Mouse (Mus musculus): ENCODE measurements at regions not wholly inside any gene's neighbourhood (a gene's known extent, or its start where the extent isn't known, plus 50 kb on each side); places are given as distances from the start of the nearest gene placed in this dataset.
"Not testable (repeated sequence)": the region's sequence is repeated elsewhere in the genome, so short reads cannot be mapped to it uniquely, and the experiment has no call there.

DNA sequence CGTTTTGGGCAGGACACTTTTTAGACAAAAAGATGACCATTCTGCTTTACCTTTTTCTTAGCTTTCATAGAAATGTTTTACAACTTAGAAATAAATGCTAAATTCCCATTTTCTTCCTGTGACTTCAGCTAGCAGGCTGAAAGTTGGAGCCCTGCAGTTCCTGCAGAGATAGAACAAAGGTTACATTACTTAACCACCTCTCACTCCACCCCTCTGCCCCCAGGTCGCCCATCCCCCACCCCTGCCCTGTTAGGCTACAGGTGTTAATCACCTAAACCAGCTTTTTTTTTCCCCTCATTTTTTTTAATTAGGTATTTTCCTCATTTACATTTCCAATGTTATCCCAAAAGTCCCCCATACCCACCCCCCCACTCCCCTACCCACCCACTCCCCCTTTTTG, 498.1 kb upstream of the N6amt1 start:
- Histone ChIP-seq H3K36me3 (replicated peaks) (no peaks in the 10 kb centered on the region), H3K4me2 (no peak overlapping the region), H3K9ac (no peak overlapping the region), H3K4me3 (replicated peaks) (no peak overlapping the region), H3K4me1 (no peaks in the 10 kb centered on the region), H3K27ac (no peak overlapping the region), H3K9me3 (no peaks in the 10 kb centered on the region), H3K27me3 (no peaks in the 10 kb centered on the region)
- ATAC-seq (ENCODE audit: low FRiP score), result no peak
- 58% methylated on average over 2 of the region's 2 CpGs for WGBS

DNA sequence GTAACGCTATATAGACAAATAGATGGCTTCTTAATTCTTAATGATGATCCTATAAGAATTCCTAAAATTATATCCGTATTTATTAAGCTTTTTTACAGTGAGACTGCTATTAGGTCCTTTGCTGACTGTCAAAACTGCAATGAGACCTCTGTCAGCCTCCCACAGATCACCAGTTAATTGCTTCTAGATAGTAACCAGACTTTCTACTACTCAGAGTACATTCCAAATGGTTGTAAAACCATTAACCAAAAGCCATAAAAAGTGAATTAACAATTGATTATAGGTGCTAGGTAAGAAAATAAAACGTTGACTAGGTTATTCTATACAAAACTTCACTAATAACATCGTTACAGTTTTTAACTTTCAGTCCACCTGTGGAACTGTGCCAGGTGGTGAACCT, 498.7 kb upstream of the N6amt1 start:
- H3K9me3 ChIP-seq, result no peaks in the 10 kb centered on the region
- no peaks in the 10 kb centered on the region for H3K36me3 ChIP-seq (replicated peaks)
- H3K9ac ChIP-seq, result no peak overlapping the region
- no peaks in the 10 kb centered on the region for H3K27me3 ChIP-seq
- WGBS, result 77% methylated on average over 4 of the region's 4 CpGs
- H3K27ac ChIP-seq, result no peak overlapping the region
- no peaks in the 10 kb centered on the region for H3K4me1 ChIP-seq
- no peak for ATAC-seq (ENCODE audit: low FRiP score)
- no peak overlapping the region for H3K4me2 ChIP-seq
- no peak overlapping the region for H3K4me3 ChIP-seq (replicated peaks)

DNA sequence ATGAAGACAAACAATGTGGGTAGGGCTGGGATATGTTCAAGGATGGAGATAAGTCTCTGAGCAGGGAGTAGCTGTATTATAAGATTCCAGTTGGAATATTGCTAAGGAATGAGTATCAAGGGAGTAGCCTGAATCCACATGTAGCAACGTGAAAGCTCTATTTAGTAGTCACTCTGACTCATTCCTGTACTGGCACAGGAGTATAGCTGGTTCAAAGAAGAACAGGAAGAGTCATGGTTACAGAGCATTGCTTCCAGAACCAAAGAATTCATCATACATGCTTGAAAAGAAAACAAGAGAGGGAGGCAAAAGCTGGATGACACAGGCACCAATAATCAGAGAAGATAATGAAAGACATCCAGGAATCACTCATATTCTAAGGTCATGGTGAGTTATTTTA, 500.6 kb upstream of the N6amt1 start:
- H3K9ac ChIP-seq, result no peak overlapping the region
- no peak for ATAC-seq (ENCODE audit: low FRiP score)
- 75% methylated on average over 1 of the region's 1 CpGs for WGBS
- no peaks in the 10 kb centered on the region for H3K36me3 ChIP-seq (replicated peaks)
- no peak overlapping the region for H3K27ac ChIP-seq
- no peaks in the 10 kb centered on the region for H3K9me3 ChIP-seq
- H3K27me3 ChIP-seq, result no peaks in the 10 kb centered on the region
- H3K4me1 ChIP-seq, result no peaks in the 10 kb centered on the region
- no peak overlapping the region for H3K4me2 ChIP-seq
- no peak overlapping the region for H3K4me3 ChIP-seq (replicated peaks)

GRCm38 (mm10) chr16:86838457-86839337, 515.3 kb upstream of the N6amt1 start:
- no peaks in the 10 kb centered on the region for H3K9me3 ChIP-seq
- H3K9ac ChIP-seq, result no peak overlapping the region
- no peak overlapping the region for H3K4me2 ChIP-seq
- ATAC-seq (ENCODE audit: low FRiP score), result no peak
- H3K27ac ChIP-seq, result no peak overlapping the region
- WGBS, result 39% methylated on average over 6 of the region's 6 CpGs
- H3K36me3 ChIP-seq (replicated peaks), result no peaks in the 10 kb centered on the region
- no peaks in the 10 kb centered on the region for H3K4me1 ChIP-seq
- H3K4me3 ChIP-seq (replicated peaks), result no peak overlapping the region
- no peaks in the 10 kb centered on the region for H3K27me3 ChIP-seq

DNA sequence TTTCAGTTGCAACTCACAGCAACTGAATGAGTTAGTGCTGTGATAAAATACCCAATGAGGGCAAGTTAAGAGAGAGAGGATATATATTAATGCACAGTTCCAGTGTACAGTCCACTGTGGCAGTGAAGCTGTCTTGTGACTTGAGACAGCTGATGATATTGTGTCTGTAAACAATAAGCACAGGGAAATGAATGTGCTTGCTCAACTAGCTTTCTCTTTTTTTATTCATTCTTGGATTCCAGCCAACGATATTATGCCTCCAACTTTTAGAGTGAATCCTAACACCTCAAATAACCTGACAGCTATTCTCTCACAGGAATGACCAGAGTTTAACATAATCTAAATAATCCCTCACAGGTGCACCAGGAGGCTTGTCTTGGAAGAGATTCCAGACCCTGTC, 526.3 kb upstream of the N6amt1 start:
- ATAC-seq (ENCODE audit: low FRiP score), result no peak
- no peak overlapping the region for H3K4me2 ChIP-seq
- H3K27ac ChIP-seq, result no peak overlapping the region
- no peaks in the 10 kb centered on the region for H3K9me3 ChIP-seq
- no peaks in the 10 kb centered on the region for H3K36me3 ChIP-seq (replicated peaks)
- H3K27me3 ChIP-seq, result no peaks in the 10 kb centered on the region
- H3K4me1 ChIP-seq, result no peaks in the 10 kb centered on the region
- no peak overlapping the region for H3K4me3 ChIP-seq (replicated peaks)
- WGBS, result 63% methylated on average over 1 of the region's 1 CpGs
- no peak overlapping the region for H3K9ac ChIP-seq

- no peak overlapping the region for H3K27ac ChIP-seq
- H3K4me1 ChIP-seq, result no peaks in the 10 kb centered on the region
- H3K9me3 ChIP-seq, result no peaks in the 10 kb centered on the region
- H3K9ac ChIP-seq, result no peak overlapping the region
- no peak overlapping the region for H3K4me3 ChIP-seq (replicated peaks)
- H3K27me3 ChIP-seq, result no peaks in the 10 kb centered on the region
- no peak overlapping the region for H3K4me2 ChIP-seq
- WGBS, result 90% methylated on average over 4 of the region's 4 CpGs
- no peaks in the 10 kb centered on the region for H3K36me3 ChIP-seq (replicated peaks)
- ATAC-seq (ENCODE audit: low FRiP score), result no peak
These were observed 527.3 kb upstream of the N6amt1 start for GRCm38 (mm10) chr16:86826641-86827040.

- H3K9me3 ChIP-seq, result no peaks in the 10 kb centered on the region
- no peaks in the 10 kb centered on the region for H3K27me3 ChIP-seq
- no peak for ATAC-seq (ENCODE audit: low FRiP score)
- H3K27ac ChIP-seq, result no peak overlapping the region
- H3K4me3 ChIP-seq (replicated peaks), result no peak overlapping the region
- 92% methylated on average over 1 of the region's 1 CpGs for WGBS
- no peaks in the 10 kb centered on the region for H3K36me3 ChIP-seq (replicated peaks)
- H3K9ac ChIP-seq, result no peak overlapping the region
- no peaks in the 10 kb centered on the region for H3K4me1 ChIP-seq
- H3K4me2 ChIP-seq, result no peak overlapping the region
These were observed 530.5 kb upstream of the N6amt1 start for GRCm38 (mm10) chr16:86823496-86823895.

DNA sequence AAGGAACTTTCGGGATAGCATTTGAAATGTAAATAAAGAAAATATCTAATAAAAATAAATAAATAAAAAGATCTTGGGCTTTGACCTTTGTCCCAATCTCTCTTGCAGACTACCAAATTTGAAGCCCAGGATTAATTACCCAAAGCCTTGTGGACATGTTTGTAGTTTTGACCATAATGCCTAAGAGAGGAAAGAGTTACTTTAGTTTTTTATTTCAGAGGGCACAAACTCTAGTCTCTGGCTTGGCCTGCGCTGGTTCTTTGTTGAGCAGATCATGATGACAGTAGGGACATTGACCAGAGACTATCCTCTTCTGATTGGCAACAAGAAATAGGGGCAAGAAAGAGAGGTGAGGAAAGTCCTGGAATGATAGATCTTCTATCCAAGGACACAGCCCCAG, 532.4 kb upstream of the N6amt1 start:
- WGBS, result 93% methylated on average over 2 of the region's 2 CpGs
- no peak overlapping the region for H3K27ac ChIP-seq

GRCm38 (mm10) chr16:86818639-86819038, 535.3 kb upstream of the N6amt1 start:
- H3K27ac ChIP-seq; H3K27me3 ChIP-seq; H3K36me3 ChIP-seq (replicated peaks); H3K9ac ChIP-seq; ATAC-seq (ENCODE audit: low FRiP score); H3K4me3 ChIP-seq (replicated peaks); H3K4me2 ChIP-seq; H3K9me3 ChIP-seq; H3K4me1 ChIP-seq: not testable (repeated sequence)
- 78% methylated on average over 1 of the region's 1 CpGs for WGBS

More for the DNA sequence above, 532.4 kb upstream of the N6amt1 start:
- H3K4me2 ChIP-seq, result no peak overlapping the region
- no peak overlapping the region for H3K9ac ChIP-seq
- no peaks in the 10 kb centered on the region for H3K4me1 ChIP-seq
- H3K36me3 ChIP-seq (replicated peaks), result no peaks in the 10 kb centered on the region
- no peak for ATAC-seq (ENCODE audit: low FRiP score)
- no peaks in the 10 kb centered on the region for H3K27me3 ChIP-seq
- H3K9me3 ChIP-seq, result no peaks in the 10 kb centered on the region
- H3K4me3 ChIP-seq (replicated peaks), result no peak overlapping the region

DNA sequence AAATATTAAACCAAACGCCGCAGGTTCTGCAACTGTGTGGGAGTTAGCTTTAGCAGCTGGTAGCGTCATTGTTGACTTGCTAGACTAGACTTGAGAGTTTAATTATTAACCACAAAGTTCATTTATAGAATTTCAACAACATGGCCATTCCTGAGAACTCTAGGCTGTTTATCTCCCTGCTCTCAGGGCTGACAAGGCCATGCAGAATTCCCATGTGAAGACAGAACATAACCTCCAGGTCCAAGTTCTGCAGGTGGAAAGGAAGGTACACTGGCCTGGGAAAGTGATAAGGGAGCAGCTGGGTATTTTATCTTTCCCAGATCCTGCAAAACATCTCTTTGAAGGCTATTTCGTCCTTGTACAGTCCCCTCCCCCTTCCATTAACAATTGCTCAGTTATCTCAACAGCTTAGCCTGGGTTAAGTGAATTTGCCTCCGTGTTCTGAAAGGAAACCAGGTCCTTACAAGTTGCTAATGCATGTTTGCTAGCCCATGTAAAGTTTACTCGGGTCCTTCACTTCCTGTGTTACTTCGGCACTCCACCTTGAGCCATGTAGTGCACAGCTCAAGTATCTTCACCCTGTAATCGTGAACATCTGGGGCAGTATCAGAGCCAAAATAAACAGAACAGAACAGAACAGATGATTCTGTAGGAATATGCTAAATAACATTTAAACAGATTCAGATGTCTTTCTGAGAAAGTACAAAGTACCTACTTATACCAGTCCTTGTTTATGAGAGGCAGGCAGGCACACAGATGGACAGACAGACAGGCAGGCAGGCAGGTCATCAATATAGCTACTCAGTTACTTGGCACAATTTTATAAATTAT, 537.0 kb upstream of the N6amt1 start:
- Histone ChIP-seq H3K27me3 (no peaks in the 10 kb centered on the region), H3K4me1 (no peaks in the 10 kb centered on the region), H3K27ac (no peak overlapping the region), H3K9me3 (no peaks in the 10 kb centered on the region), H3K4me3 (replicated peaks) (no peak overlapping the region), H3K36me3 (replicated peaks) (no peaks in the 10 kb centered on the region), H3K4me2 (no peak overlapping the region), H3K9ac (no peak overlapping the region)
- no peak for ATAC-seq (ENCODE audit: low FRiP score)
- WGBS, result 72% methylated on average over 8 of the region's 8 CpGs

DNA sequence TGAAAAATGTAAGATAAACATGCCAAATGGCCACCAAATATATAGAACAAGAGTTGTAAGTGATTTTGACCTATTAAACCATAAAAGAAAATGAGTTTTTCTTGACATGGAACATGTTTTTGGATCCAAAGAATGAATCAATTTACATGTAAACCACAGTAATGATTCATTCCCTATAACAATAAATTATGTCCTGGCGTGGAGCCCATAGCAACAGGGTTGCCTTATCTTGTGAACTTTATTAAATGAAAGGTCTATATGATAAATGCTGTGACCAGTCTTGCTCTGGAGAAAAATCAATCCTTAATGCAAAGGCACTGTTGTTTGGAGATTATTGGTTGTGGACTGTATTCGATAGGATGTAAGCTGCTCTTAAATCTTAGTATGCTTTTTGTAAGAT, 538.0 kb upstream of the N6amt1 start:
- 84% methylated on average over 2 of the region's 2 CpGs for WGBS
- Histone ChIP-seq H3K4me2 (no peak overlapping the region), H3K9me3 (no peaks in the 10 kb centered on the region), H3K27ac (no peak overlapping the region), H3K4me3 (replicated peaks) (no peak overlapping the region), H3K27me3 (no peaks in the 10 kb centered on the region), H3K36me3 (replicated peaks) (no peaks in the 10 kb centered on the region), H3K4me1 (no peaks in the 10 kb centered on the region), H3K9ac (no peak overlapping the region)
- ATAC-seq (ENCODE audit: low FRiP score), result no peak

GRCm38 (mm10) chr16:86812692-86813091, 541.3 kb upstream of the N6amt1 start:
- no peak overlapping the region for H3K27ac ChIP-seq
- no peaks in the 10 kb centered on the region for H3K9me3 ChIP-seq
- H3K27me3 ChIP-seq, result no peaks in the 10 kb centered on the region
- 90% methylated on average over 5 of the region's 5 CpGs for WGBS
- no peaks in the 10 kb centered on the region for H3K4me1 ChIP-seq
- no peak overlapping the region for H3K9ac ChIP-seq
- ATAC-seq (ENCODE audit: low FRiP score), result no peak
- no peaks in the 10 kb centered on the region for H3K36me3 ChIP-seq (replicated peaks)
- no peak overlapping the region for H3K4me3 ChIP-seq (replicated peaks)
- no peak overlapping the region for H3K4me2 ChIP-seq
